Mouse (Mus musculus): Measurements from ENCODE around the gene Csf3.

Gene Csf3

DNA sequence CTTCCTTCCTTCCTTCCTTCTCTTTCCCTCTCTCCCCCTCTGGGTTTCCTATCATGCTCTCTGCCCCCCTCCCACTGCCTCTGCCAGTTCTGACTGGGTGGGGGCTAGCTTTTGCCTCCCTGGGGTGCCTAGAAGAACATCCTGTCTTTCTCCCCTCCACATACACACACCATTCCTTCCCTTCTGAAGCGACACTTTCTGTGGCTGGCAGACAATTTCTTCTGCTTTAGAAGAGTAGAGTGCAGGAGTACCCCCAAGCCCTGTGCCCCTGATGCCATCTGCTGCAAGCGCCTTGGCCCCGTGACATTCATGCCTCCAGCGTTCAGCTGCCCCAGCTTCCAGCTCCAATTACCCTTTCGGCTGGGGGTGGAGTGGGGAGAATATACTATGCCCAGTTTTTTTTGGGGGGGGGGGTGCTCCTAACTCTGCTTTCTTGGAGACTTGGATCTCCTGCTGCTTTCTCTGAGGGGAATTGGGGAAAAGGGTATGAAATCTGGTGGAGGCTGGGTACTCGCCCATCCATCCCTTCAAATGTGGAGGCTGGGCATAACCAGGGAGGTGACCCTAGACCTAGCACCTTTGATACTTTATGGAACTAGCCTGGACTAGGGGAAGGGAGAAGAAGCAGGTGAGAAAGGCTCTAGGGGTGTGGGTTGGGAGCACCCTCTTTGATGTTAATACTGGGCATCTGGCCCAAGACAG lies 46.9 kb downstream of the Csf3 start:
- DNase-seq (ENCODE audit: low read depth, low spot score): no peak

- DNase-seq (ENCODE audit: low read depth, low spot score): no peak
Measured at GRCm38 (mm10) chr11:98748506-98749416, 47.7 kb downstream of the Csf3 start.

DNA sequence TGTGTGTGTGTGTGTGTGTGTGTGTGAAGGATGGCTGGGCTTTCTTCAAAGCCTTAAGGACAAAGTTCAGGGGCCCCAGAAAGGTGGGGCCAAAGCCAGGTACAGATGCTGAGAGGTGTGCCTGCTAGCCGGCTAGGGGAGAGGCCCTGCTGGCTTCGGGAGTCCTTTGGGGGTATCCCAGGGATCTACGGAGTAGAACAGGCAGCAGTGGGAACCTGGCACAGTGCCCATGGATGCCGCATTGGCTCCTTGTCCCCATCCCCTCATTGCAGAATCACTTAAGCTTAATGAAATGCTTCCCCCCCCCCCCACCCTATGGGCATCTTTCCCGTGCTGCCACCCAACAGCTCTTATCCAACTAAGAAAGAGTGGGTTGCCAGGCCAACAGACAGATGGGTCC lies 48.7 kb downstream of the Csf3 start:
- DNase-seq (ENCODE audit: low read depth, low spot score): no peak

- DNase-seq (ENCODE audit: low read depth, low spot score): no peak
Measured at GRCm38 (mm10) chr11:98750351-98751201, 49.5 kb downstream of the Csf3 start.

DNA sequence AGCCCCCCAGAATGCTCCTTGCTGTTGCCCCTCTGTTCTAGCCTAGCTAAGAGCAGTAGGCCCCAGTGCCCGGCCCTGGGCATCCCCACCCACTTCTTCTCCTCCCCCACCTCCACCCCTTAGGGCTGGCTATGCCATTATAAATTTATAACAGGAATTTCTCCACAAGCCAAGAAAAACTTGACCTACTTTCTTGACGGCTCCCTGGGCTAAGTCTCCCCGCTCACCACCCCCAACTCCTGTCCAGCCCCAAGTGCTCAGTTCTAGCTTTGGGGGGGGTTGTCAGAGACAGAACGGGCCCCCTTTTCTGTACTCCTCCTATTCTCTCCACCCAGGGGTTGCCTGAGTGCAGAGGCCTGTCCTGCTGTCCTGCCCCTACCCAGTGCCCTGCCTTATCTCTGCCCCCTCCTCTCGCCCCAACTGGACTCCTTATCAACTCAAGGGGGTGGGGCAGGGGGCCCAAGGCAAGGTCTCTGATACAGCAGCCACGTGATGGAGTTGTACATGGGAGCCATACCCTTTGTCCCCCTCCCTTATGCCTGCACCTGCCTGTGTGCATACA lies 50.2 kb downstream of the Csf3 start:
- no peak for DNase-seq (ENCODE audit: low read depth, low spot score)

DNA sequence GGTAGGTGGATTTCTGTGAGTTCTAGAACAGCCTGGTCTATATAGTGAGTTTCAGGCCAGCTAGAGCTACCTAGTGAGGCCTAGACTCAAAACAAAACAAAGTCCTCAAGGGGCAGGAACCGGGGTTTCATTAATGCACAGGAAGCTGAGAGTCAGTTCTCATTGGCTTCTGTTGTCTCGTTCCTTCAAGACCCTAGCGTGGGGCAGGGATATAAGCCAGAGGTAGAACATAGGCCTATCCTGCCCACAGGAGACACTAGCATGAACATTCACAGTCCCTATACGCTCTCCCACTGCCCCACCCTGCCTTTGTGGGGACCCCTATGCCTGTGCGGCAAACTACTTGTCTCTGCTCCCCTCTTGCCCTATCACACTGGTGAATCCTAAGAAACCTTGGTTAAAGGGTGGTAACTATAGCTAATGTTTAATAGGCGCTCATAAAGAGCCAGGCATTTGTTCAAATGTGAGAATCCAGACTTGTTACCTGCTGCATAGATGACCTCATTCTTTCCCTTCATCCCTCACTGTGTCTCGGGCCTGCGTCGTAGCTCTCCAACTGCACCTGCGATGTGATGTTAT lies 51.6 kb downstream of the Csf3 start:
- DNase-seq (ENCODE audit: low read depth, low spot score): no peak
